ENCODE assay signal across 8 mouse cellular contexts in the genomic region with DNA sequence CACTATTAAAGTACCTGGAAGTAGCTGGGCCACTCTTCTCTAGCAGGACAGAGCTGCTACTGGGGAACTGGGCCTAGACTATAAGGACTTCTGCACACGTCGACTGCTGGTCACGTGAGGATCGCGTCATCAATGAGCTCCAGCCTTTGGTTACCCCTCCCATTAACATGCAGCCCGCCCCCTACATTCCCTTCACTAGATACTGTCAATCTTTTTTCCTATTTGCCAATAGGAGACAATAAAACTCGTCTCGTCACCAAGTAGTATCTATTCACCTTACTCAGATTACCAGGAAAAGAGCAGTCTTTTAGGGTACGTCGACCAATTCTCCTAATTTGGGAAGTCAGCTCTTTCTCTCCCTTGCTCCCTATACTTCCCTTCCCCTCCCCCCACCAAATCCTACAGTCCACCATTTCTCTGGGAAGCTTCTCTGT. TPM values are rescaled to one million over a fixed set of nuclear protein-coding genes. Genes with fewer than 3 reads are reported as not detected.
DNase-seq lines count a peak whose midpoint lies in the region; ATAC-seq and TF ChIP-seq lines count a peak whose summit lies in the region.

A gene (minus strand): TSS at position 225 of the 434 bp plus-strand sequence.

- no peaks in the 10 kb centered on the region for H3K9me3 ChIP-seq in hindbrain, embryonic 10.5 days
- H3K9me3 ChIP-seq in lung, embryonic 16.5 days (ENCODE audit: control insufficient read depth, low read length) = no peaks in the 10 kb centered on the region

- DNase-seq in Patski (ENCODE audit: low read depth, low spot score) = peak; percentile 25
- peak; percentile 87 for DNase-seq in cerebellum, adult 9-11 months
- peak; percentile 66 to 75 for DNase-seq in frontal cortex, adult 2 months (ENCODE audit: extremely low spot score in 1 of 2, low spot score in 1 of 2)
- peak; percentile 82 for DNase-seq in hindbrain, embryonic 10.5 days (ENCODE audit: low spot score)
- peak; percentile 89 for DNase-seq in layer of hippocampus, adult 9-11 months
- peak; percentile 32 for DNase-seq in ovary, postnatal 14 days (ENCODE audit: low spot score)
- DNase-seq in thymus, postnatal 25 days = peak; percentile 20

- POLR2A ChIA-PET in Patski (lab: Charles Lee) = interaction anchor here (0.6 kb wide), 1 partner anchor 65 kb away, joined by 3 read pairs; no protein-coding TSS in a partner anchor

- H3K9ac ChIP-seq in lung, embryonic 16.5 days (ENCODE audit: low read length) = peak within 1 kb of the TSS; percentile 74

- peaks cover 4% of the 10 kb centered on the region; the same call in 1 of the 2 replicates for H3K4me1 ChIP-seq in hindbrain, embryonic 10.5 days (replicated peaks)
- H3K4me1 ChIP-seq in lung, embryonic 16.5 days (replicated peaks; ENCODE audit: control insufficient read depth, insufficient read depth, low read length) = no peaks in the 10 kb centered on the region

- no peak for TF ChIP-seq CTCF in Patski (IDR thresholded peaks at IDR 0.05)

- ATAC-seq in Patski = peak; percentile 95
- ATAC-seq in lung, embryonic 16.5 days (ENCODE audit: low read depth) = peak; percentile 97

- peak within 1 kb of the TSS; percentile 91 for H3K27ac ChIP-seq in hindbrain, embryonic 10.5 days
- H3K27ac ChIP-seq in lung, embryonic 16.5 days (ENCODE audit: low read length) = peak within 1 kb of the TSS; percentile 85

- in situ Hi-C loops in Patski (cut with MboI; ENCODE audit: low pct_unique_long_range_greater_than_20kb) = no loop called here

- CTCF ChIA-PET in Patski (lab: Charles Lee) = interaction anchor here (0.7 to 1.2 kb wide), 2 partner anchors 12 to 26 kb away, joined by 3 read pairs; no protein-coding TSS in a partner anchor

- peak within 1 kb of the TSS; percentile 57 for H3K4me2 ChIP-seq in lung, embryonic 16.5 days (ENCODE audit: low read depth, low read length)

- peaks cover 18% of the 10 kb centered on the region for H3K27me3 ChIP-seq in Patski
- H3K27me3 ChIP-seq in hindbrain, embryonic 10.5 days (ENCODE audit: insufficient read depth, poor library complexity, severe bottlenecking) = peaks cover 15% of the 10 kb centered on the region
- no peaks in the 10 kb centered on the region for H3K27me3 ChIP-seq in lung, embryonic 16.5 days (ENCODE audit: control insufficient read depth, insufficient read depth, low read depth, low read length)

- WGBS in hindbrain, embryonic 10.5 days = 20% methylated on average over 10 of the region's 10 CpGs
- WGBS in lung, embryonic 16.5 days = 18% methylated on average over 10 of the region's 10 CpGs

- peak within 1 kb of the TSS; percentile 64 for H3K4me3 ChIP-seq in hindbrain, embryonic 10.5 days
- peak within 1 kb of the TSS; percentile 56 for H3K4me3 ChIP-seq in lung, embryonic 16.5 days (ENCODE audit: low read length)

- H3K36me3 ChIP-seq in hindbrain, embryonic 10.5 days = peaks cover 12% of the 10 kb centered on the region; the same call in 1 of the 2 replicates
- peaks cover 5% of the 10 kb centered on the region; the same call in 1 of the 2 replicates for H3K36me3 ChIP-seq in lung, embryonic 16.5 days (ENCODE audit: control insufficient read depth, insufficient read depth, low read length)

RNA-seq across cellular contexts. Expression of the gene that starts here (rescaled TPM):
- polyA plus RNA-seq in Patski (2021) = 64.6 TPM
- polyA plus RNA-seq in frontal cortex, adult 2 months (2012; rRNA removed) = 67.1 and 69.0 TPM in 2 replicates
- polyA plus RNA-seq in hindbrain, embryonic 10.5 days (2016; fragmentation: Nextera tagmentation; extraction: Ambion mirVana) = 167 and 188 TPM in 2 replicates
- polyA plus RNA-seq in lung, embryonic 16.5 days (2015; fragmentation: Nextera tagmentation; extraction: Ambion mirVana) = 187 and 208 TPM in 2 replicates

Comparison
In these comparisons a context has a peak if more than half of its experiments do, and no peak if none do; other contexts are left out.
1. Peak in every context shown above with its lines: DNase-seq, ATAC-seq, H3K4me3 ChIP-seq and H3K27ac ChIP-seq.
2. DNase-seq: peak in every context shown above with its lines; median percentile 89 in layer of hippocampus, adult 9-11 months; 87 in cerebellum, adult 9-11 months; 82 in hindbrain, embryonic 10.5 days; 70 in frontal cortex, adult 2 months; 32 in ovary, postnatal 14 days; 25 in Patski; 20 in thymus, postnatal 25 days.